Mouse (Mus musculus): ENCODE results near the gene Slc6a18.

DNA sequence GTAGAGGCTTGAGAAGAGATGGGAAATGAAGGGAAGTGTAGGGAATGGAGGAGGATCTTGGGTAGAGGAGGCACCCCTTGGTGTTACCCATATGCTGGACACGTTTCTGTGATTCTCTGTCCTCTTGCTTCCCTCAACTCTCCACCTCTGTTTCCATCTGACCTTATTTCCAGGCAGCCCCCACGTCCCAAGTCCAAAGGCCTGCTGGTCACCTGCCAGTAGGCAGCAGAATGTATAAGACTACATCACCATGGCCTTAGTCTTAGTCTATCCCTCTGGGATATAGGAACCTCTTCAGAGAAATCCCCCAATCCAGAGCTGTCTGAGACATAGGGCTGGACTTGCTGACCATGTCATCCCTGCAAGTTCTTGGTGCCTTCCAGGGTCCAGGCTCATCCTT is 1.5 kb upstream of the Slc6a18 start:
- TF ChIP-seq GATA1 (IDR thresholded peaks at IDR 0.05; ENCODE audit: low read length) (no peak), TAL1 (IDR thresholded peaks at IDR 0.05; ENCODE audit: low read length) (no peak)

Measured in erythroblast, embryonic 14.5 days (primary cell).